Mouse (Mus musculus) lung, adult 2 months (tissue): ENCODE data around the gene 4930402F06Rik. TPM values are rescaled to one million over a fixed set of nuclear protein-coding genes. Genes with fewer than 3 reads are reported as not detected.

ENCODE experiments used
- DNase-seq: peaks from one replicate; pipeline ENCODE4 v3.0.0; 2022
- H3K4me1 ChIP-seq: fragments of 200-500 bp; 2 replicates; pipeline ENCODE4 v1.6.1; 2011; ENCODE audit warnings: low read length; ENCODE audit not compliant: control insufficient read depth, insufficient read depth
- H3K4me3 ChIP-seq: fragments of 200-500 bp; replicated peaks from 2 replicates; pipeline ENCODE3; 2011; ENCODE audit warnings: low read depth, mild to moderate bottlenecking, control low read depth, low read length; ENCODE audit errors: extremely low read depth
- CTCF ChIP-seq: fragments of 200-500 bp; IDR thresholded peaks from 2 replicates; pipeline ENCODE4 v1.5.1; 2011; ENCODE audit warnings: mild to moderate bottlenecking, low read length, control low read depth; ENCODE audit not compliant: insufficient read depth
- POLR2A ChIP-seq: fragments of 200-500 bp; IDR thresholded peaks from 2 replicates; pipeline ENCODE4 v1.6.1; 2011; ENCODE audit warnings: low read depth, mild to moderate bottlenecking, control low read depth, low read length, borderline replicate concordance; ENCODE audit errors: extremely low read depth
- WGBS: fragments of 180-500 bp; shearing (Covaris S2); methylation state at CpG from one replicate; pipeline ENCODE4 v1.1.7; 2018; 5-methylcytosine and 5-hydroxymethylcytosine counted together
- polyA plus RNA-seq: library from polyadenylated mRNA; depleted of rRNA; stranded (reverse); fragments of >200 nt; gene quantifications from 2 replicates; pipeline ENCODE4 v1.2.3, GENCODE M21; 2012

Gene 4930402F06Rik
- polyA plus RNA-seq, 1 experiment = not detected

DNA sequence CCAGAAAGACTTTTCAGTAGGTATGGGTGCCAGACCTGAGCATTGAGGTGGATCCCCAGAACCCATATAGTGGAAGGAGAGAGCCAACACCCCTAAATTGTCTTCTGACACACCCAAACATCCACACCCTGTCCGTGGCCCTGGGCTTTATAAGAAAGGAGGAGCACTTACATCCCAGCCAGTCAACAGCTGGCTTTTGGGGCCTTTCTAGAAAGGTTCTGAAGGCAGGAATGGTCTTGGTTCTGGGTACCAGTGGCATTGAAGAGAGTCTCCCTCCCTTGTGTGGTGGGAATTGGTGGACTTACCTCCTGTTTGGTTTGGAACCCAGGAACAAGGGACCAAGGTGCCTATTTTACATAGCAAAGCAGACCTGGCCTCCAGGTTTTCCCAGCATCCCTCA lies 9.6 kb upstream of the 4930402F06Rik start:
- DNase-seq = no peak
- 77% methylated on average over 1 of the region's 1 CpGs for WGBS
- no peaks in the 10 kb centered on the region for H3K4me1 ChIP-seq
- TF ChIP-seq CTCF (no peak), POLR2A (no peak)
- no peak overlapping the region for H3K4me3 ChIP-seq

DNA sequence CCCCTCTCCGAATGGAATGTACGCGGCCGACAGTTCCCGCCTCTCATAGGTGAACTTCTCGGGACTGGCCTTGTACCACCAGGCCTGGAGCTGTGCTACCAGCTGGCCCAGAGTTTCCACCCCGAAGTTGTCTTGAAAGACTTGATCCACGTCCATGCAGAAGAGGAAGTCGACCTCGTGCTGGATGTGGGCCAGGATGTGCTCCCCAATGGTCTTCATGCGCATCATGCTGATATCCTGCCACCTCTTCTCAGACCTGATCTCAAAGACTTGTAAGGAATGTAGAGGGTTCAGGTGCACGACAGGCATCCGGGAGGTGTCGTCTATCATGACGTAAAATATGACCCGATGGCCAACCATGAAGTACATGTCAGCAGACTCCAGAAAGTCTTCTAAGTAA lies 5.4 kb upstream of the 4930402F06Rik start:
- Histone ChIP-seq H3K4me3 (no peak overlapping the region), H3K4me1 (0 out of 2 replicates have a peak, but pooled peaks cover 4% of the 10 kb centered on the region)
- no peak for TF ChIP-seq CTCF
- TF ChIP-seq POLR2A = no peak
- 78% methylated on average over 16 of the region's 16 CpGs for WGBS
- no peak for DNase-seq

DNA sequence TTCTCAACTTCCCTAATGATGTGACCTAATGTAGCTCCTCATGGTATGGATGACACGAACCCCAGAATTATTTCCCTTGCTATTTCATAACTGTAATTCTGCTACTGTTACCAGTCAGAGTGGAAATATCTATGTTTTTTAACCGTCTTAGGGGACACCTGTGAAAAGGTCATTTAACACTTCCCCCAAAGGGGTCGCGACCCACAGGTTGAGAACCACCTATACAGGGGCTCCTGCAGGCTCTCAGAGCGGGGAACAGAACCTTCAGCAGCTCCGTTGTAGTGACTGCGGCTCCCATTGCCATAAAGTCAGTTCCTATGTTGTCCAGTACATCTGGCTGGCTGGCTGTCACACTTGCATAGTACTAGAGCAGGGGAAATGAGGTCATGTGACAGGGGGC lies 3.8 kb upstream of the 4930402F06Rik start:
- DNase-seq = no peak
- H3K4me3 ChIP-seq = no peak overlapping the region
- 0 out of 2 replicates have a peak, but pooled peaks cover 4% of the 10 kb centered on the region for H3K4me1 ChIP-seq
- TF ChIP-seq POLR2A (no peak), CTCF (no peak)
- 87% methylated on average over 7 of the region's 7 CpGs for WGBS

GRCm38 (mm10) chr2:35398184-35398828 lies 1.3 kb upstream of the 4930402F06Rik start:
- no peak for DNase-seq

DNA sequence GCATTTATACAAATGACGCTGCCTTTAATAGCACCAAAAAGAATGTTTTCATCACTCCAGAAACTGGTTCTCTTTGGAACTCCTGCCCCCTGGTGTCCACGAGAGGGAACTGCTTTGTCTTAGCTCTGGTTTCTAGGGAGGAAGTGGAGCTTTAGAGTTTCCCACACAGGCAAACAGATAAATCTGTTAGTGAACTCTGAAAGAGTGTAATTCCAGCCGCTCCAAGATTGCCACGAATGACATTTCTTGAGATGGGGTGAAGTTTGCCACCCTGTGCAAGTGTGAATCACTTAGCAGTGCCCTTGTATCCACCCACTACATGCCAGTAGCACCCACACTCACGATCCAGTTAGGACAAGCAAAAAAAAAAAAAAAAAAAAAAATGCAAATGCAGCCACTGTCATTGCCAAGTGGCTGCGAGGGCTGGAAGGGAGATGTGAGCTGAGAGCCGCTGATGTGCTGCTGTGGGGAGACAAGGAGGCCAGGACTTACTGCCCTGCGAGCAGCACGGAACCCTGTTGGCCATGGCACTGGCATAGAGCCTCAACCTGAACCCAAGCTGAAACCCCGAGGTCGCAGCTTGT lies 707 bp upstream of the 4930402F06Rik start:
- Histone ChIP-seq H3K4me3 (no peak overlapping the region), H3K4me1 (0 out of 2 replicates have a peak, but pooled peaks cover 4% of the 10 kb centered on the region)
- TF ChIP-seq CTCF = peak; percentile 57
- no peak for TF ChIP-seq POLR2A
- WGBS = 35% methylated on average over 11 of the region's 11 CpGs
- DNase-seq = peak; percentile 54

More at GRCm38 (mm10) chr2:35398184-35398828, 1.3 kb upstream of the 4930402F06Rik start:
- Histone ChIP-seq H3K4me1 (0 out of 2 replicates have a peak, but pooled peaks cover 4% of the 10 kb centered on the region), H3K4me3 (no peak overlapping the region)
- no peak for TF ChIP-seq CTCF
- no peak for TF ChIP-seq POLR2A
- 62% methylated on average over 6 of the region's 6 CpGs for WGBS

- Histone ChIP-seq H3K4me1 (no peaks in the 10 kb centered on the region), H3K4me3 (no peak overlapping the region)
- WGBS = 55% methylated on average over 9 of the region's 9 CpGs
- no peak for DNase-seq
- TF ChIP-seq POLR2A = no peak
- no peak for TF ChIP-seq CTCF
Measured at GRCm38 (mm10) chr2:35385441-35385871, 11.5 kb downstream of the 4930402F06Rik start.

- WGBS = 66% methylated on average over 9 of the region's 9 CpGs
- DNase-seq = no peak
- no peak for TF ChIP-seq POLR2A
- H3K4me1 ChIP-seq = no peaks in the 10 kb centered on the region
- no peak overlapping the region for H3K4me3 ChIP-seq
Measured at GRCm38 (mm10) chr2:35379306-35379705, 17.7 kb downstream of the 4930402F06Rik start.

DNA sequence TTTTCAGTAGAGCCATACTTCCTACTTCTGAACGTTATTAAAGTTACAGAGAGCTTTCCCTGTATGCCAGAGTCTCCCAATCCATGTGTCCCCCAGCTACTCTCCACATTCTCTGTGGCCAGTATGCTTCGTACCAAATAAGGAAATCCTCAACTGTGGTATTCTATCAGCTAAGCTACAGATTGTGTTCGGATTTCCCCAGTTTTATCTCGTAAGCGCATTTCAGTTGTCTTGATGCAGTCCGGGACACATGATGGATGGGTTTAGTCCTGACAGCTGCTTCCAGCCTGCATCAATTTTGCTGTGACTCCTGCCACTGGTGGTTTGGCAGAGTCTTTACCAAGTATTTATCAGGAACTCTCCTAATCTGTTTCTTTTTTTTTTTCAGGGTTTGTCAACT lies 19.4 kb downstream of the 4930402F06Rik start:
- DNase-seq = no peak
- Histone ChIP-seq H3K4me1 (no peaks in the 10 kb centered on the region), H3K4me3 (no peak overlapping the region)
- TF ChIP-seq POLR2A (no peak), CTCF (no peak)
- 19% methylated on average over 6 of the region's 6 CpGs for WGBS

DNA sequence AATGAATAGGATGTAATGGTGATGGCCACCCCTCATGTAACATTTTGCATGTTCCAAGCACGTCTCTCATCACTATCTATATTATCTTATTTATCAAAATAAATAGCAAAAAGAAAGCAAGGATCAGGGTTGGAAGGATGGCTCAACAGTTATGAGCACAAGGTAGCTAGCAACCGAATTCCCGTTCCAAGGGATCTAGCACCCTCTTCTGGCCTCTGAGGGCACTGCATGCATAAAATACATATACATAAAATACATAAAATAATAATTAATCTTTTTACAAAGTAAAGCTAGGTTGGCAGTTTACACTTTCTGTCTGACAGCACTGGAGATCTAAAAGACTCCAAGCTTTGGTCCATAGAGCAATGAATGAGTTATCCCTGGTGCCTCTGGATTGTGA lies 24.0 kb downstream of the 4930402F06Rik start:
- no peak for DNase-seq
- Histone ChIP-seq H3K4me3 (no peak overlapping the region), H3K4me1 (no peaks in the 10 kb centered on the region)
- TF ChIP-seq POLR2A (no peak), CTCF (peak; percentile 56)
- 21% methylated on average over 3 of the region's 3 CpGs for WGBS

- no peak for DNase-seq
- TF ChIP-seq POLR2A (no peak), CTCF (no peak)
- H3K4me1 ChIP-seq = no peaks in the 10 kb centered on the region
- H3K4me3 ChIP-seq = no peak overlapping the region
Measured at GRCm38 (mm10) chr2:35370686-35371085, 26.3 kb downstream of the 4930402F06Rik start.
